Mouse (Mus musculus): ENCODE measurements around the gene Ap4b1. TPM values are rescaled to one million over a fixed set of nuclear protein-coding genes. Genes with fewer than 3 reads are reported as not detected.

Gene Ap4b1
- polyA plus RNA-seq, 1 experiment: 14.5 TPM

DNA sequence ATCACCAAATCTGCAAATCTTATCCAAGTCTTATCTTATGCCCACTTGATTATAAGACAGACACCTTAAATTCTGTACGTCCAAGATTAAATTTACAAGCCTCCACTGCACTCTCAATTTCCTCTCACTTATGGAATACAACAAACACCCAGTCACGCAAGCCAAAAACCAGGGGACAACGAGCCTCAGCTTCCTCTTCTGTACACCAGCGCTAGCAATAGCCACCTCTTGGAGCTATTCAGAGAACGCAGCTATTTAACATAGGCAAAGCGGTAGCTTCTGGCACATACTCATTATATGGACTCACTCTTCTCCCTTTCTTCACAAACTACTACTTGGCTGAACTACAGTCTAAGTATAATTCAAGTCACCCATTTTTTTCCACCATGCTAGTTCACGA is 30.1 kb upstream of the Ap4b1 start:
- H3K27me3 ChIP-seq (ENCODE audit: control insufficient read depth, insufficient read depth, insufficient read length): no peaks in the 10 kb centered on the region
- H3ac ChIP-seq (ENCODE audit: control insufficient read depth, insufficient read length): no peak overlapping the region
- no peak overlapping the region for H3K4me3 ChIP-seq
- no peak for TF ChIP-seq POLR2AphosphoS2 (IDR thresholded peaks at IDR 0.05; ENCODE audit: insufficient read length, low read depth)
- TF ChIP-seq REST (IDR thresholded peaks at IDR 0.05; ENCODE audit: insufficient read depth, insufficient read length): no peak
- peaks cover 24% of the 10 kb centered on the region for H3K36me3 ChIP-seq (ENCODE audit: control insufficient read depth, insufficient read depth)
- peaks cover 89% of the 10 kb centered on the region for H3K79me2 ChIP-seq (ENCODE audit: control insufficient read depth, insufficient read depth)
- H3K4me2 ChIP-seq (ENCODE audit: low read depth): no peak overlapping the region

DNA sequence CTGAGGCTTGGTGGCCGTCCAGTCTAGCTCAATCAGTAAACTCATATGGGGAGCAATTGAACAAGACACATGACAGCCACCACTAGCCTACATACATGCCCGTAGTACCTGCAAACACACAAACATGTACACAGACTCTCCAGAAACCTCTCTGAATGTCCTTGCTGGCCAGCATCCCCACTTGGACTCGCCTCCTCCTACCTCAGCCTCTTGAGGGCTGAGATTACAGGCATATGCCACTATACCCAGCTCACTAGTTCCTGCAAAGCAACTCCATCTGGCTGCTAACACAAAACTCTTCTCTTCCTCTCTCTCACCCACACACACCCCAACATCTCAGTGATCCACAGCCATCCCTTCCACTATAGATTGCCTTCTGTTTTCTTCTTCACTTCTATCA is 29.0 kb upstream of the Ap4b1 start:
- peaks cover 19% of the 10 kb centered on the region for H3K36me3 ChIP-seq (ENCODE audit: control insufficient read depth, insufficient read depth)
- no peak overlapping the region for H3K4me3 ChIP-seq
- H3ac ChIP-seq (ENCODE audit: control insufficient read depth, insufficient read length): no peak overlapping the region

DNA sequence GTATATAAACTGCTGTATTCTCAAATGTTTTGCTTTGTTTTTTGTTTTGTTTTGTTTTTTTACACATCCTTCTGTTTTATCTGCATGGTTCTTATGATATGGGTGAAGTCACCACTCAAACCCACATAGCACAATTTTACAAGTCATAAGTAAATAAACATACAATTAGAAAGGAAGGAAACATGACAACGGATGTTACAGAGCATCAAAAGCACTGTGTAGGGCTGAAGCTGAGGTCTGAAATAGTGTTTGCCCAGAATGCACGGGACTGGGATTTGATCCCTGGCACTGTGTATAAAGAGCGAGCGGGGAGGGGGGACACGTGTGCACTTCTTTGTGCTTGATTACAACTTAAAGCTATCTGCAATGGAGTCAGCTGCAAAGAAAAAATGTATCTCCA is 28.5 kb upstream of the Ap4b1 start:
- TF ChIP-seq CEBPB (IDR thresholded peaks at IDR 0.05; ENCODE audit: insufficient read depth, poor library complexity, severe bottlenecking) (no peak), USF1 (IDR thresholded peaks at IDR 0.05; ENCODE audit: low read depth) (no peak), E2F4 (IDR thresholded peaks at IDR 0.05; ENCODE audit: insufficient read depth) (no peak), MYOG (IDR thresholded peaks at IDR 0.05; ENCODE audit: control insufficient read depth in 1 of 3, insufficient read depth in 1 of 3, insufficient read length in 2 of 3, low read depth in 2 of 3) (no peak), MYOD1 (IDR thresholded peaks at IDR 0.05; ENCODE audit: control insufficient read depth in 1 of 3, insufficient read length in 2 of 3, low read depth in 2 of 3) (no peak), MAX (IDR thresholded peaks at IDR 0.05; ENCODE audit: low read depth) (no peak), SRF (IDR thresholded peaks at IDR 0.05; ENCODE audit: control insufficient read depth, insufficient read length, low read depth) (no peak), POLR2AphosphoS2 (IDR thresholded peaks at IDR 0.05; ENCODE audit: insufficient read length, low read depth) (no peak), REST (IDR thresholded peaks at IDR 0.05; ENCODE audit: insufficient read depth, insufficient read length) (no peak), TCF12 (IDR thresholded peaks at IDR 0.05; ENCODE audit: insufficient read depth, poor library complexity, severe bottlenecking) (no peak), TCF3 (IDR thresholded peaks at IDR 0.05; ENCODE audit: insufficient read length, low read depth) (no peak), POLR2A (IDR thresholded peaks at IDR 0.05; ENCODE audit: insufficient read length, low read depth) (no peak)
- no peak overlapping the region for H3K4me3 ChIP-seq
- peaks cover 17% of the 10 kb centered on the region for H3K36me3 ChIP-seq (ENCODE audit: control insufficient read depth, insufficient read depth)
- H3K27me3 ChIP-seq (ENCODE audit: control insufficient read depth, insufficient read depth, insufficient read length): no peaks in the 10 kb centered on the region
- no peak overlapping the region for H3K4me2 ChIP-seq (ENCODE audit: low read depth)
- H3ac ChIP-seq (ENCODE audit: control insufficient read depth, insufficient read length): no peak overlapping the region
- peaks cover 93% of the 10 kb centered on the region for H3K79me2 ChIP-seq (ENCODE audit: control insufficient read depth, insufficient read depth)

More for the DNA sequence above, 29.0 kb upstream of the Ap4b1 start:
- Histone ChIP-seq H3K79me2 (ENCODE audit: control insufficient read depth, insufficient read depth) (peaks cover 93% of the 10 kb centered on the region), H3K27me3 (ENCODE audit: control insufficient read depth, insufficient read depth, insufficient read length) (no peaks in the 10 kb centered on the region), H3K4me2 (ENCODE audit: low read depth) (no peak overlapping the region)
- TF ChIP-seq MYOD1 (IDR thresholded peaks at IDR 0.05; ENCODE audit: control insufficient read depth in 1 of 3, insufficient read length in 2 of 3, low read depth in 2 of 3): no peak
- TF ChIP-seq MAX (IDR thresholded peaks at IDR 0.05; ENCODE audit: low read depth): no peak
- TF ChIP-seq REST (IDR thresholded peaks at IDR 0.05; ENCODE audit: insufficient read depth, insufficient read length): no peak
- no peak for TF ChIP-seq CEBPB (IDR thresholded peaks at IDR 0.05; ENCODE audit: insufficient read depth, poor library complexity, severe bottlenecking)

GRCm38 (mm10) chr3:103782844-103783609 is 26.3 kb upstream of the Ap4b1 start:
- Histone ChIP-seq H3K4me2 (ENCODE audit: low read depth) (no peak overlapping the region), H3K4me3 (no peak overlapping the region), H3ac (ENCODE audit: control insufficient read depth, insufficient read length) (no peak overlapping the region), H3K27me3 (ENCODE audit: control insufficient read depth, insufficient read depth, insufficient read length) (no peaks in the 10 kb centered on the region), H3K79me2 (ENCODE audit: control insufficient read depth, insufficient read depth) (peaks cover 95% of the 10 kb centered on the region), H3K36me3 (ENCODE audit: control insufficient read depth, insufficient read depth) (peaks cover under 1% of the 10 kb centered on the region)
- TF ChIP-seq POLR2A (IDR thresholded peaks at IDR 0.05; ENCODE audit: insufficient read length, low read depth): no peak
- no peak for TF ChIP-seq MAX (IDR thresholded peaks at IDR 0.05; ENCODE audit: low read depth)
- no peak for TF ChIP-seq MYOG (IDR thresholded peaks at IDR 0.05; ENCODE audit: control insufficient read depth in 1 of 3, insufficient read depth in 1 of 3, insufficient read length in 2 of 3, low read depth in 2 of 3)
- no peak for TF ChIP-seq SRF (IDR thresholded peaks at IDR 0.05; ENCODE audit: control insufficient read depth, insufficient read length, low read depth)
- no peak for TF ChIP-seq TCF3 (IDR thresholded peaks at IDR 0.05; ENCODE audit: insufficient read length, low read depth)
- TF ChIP-seq CEBPB (IDR thresholded peaks at IDR 0.05; ENCODE audit: insufficient read depth, poor library complexity, severe bottlenecking): no peak

DNA sequence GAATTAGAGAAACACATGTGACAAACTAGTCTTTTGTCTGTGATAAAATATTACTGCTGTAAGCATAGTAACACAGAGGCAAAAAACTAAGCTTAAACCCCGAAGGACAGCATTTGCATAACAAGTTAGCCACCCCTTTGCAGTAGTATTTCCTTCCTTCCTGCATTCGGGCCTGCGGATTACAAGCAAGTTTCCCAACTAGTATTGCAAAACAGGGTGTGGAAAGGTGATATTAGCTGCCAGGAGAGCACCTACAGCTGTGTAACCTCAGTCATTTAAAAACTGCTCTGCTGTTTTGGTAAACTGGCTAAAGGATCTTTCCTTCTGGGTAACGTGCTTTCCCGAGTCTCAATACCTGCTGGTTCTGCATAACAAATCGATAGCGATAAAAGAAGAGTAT is 22.1 kb upstream of the Ap4b1 start:
- Histone ChIP-seq H3K36me3 (ENCODE audit: control insufficient read depth, insufficient read depth) (no peaks in the 10 kb centered on the region), H3ac (ENCODE audit: control insufficient read depth, insufficient read length) (no peak overlapping the region), H3K4me2 (ENCODE audit: low read depth) (no peak overlapping the region), H3K4me3 (no peak overlapping the region), H3K79me2 (ENCODE audit: control insufficient read depth, insufficient read depth) (peaks cover 84% of the 10 kb centered on the region), H3K27me3 (ENCODE audit: control insufficient read depth, insufficient read depth, insufficient read length) (no peaks in the 10 kb centered on the region)
- no peak for TF ChIP-seq MAX (IDR thresholded peaks at IDR 0.05; ENCODE audit: low read depth)
- TF ChIP-seq MYOG (IDR thresholded peaks at IDR 0.05; ENCODE audit: control insufficient read depth in 1 of 3, insufficient read depth in 1 of 3, insufficient read length in 2 of 3, low read depth in 2 of 3): no peak
- no peak for TF ChIP-seq USF1 (IDR thresholded peaks at IDR 0.05; ENCODE audit: low read depth)
- no peak for TF ChIP-seq POLR2AphosphoS2 (IDR thresholded peaks at IDR 0.05; ENCODE audit: insufficient read length, low read depth)
- TF ChIP-seq POLR2A (IDR thresholded peaks at IDR 0.05; ENCODE audit: insufficient read length, low read depth): no peak
- no peak for TF ChIP-seq CEBPB (IDR thresholded peaks at IDR 0.05; ENCODE audit: insufficient read depth, poor library complexity, severe bottlenecking)
- no peak for TF ChIP-seq REST (IDR thresholded peaks at IDR 0.05; ENCODE audit: insufficient read depth, insufficient read length)
- TF ChIP-seq SRF (IDR thresholded peaks at IDR 0.05; ENCODE audit: control insufficient read depth, insufficient read length, low read depth): no peak
- no peak for TF ChIP-seq TCF12 (IDR thresholded peaks at IDR 0.05; ENCODE audit: insufficient read depth, poor library complexity, severe bottlenecking)
- TF ChIP-seq TCF3 (IDR thresholded peaks at IDR 0.05; ENCODE audit: insufficient read length, low read depth): no peak
- no peak for TF ChIP-seq MYOD1 (IDR thresholded peaks at IDR 0.05; ENCODE audit: control insufficient read depth in 1 of 3, insufficient read length in 2 of 3, low read depth in 2 of 3)
- no peak for TF ChIP-seq E2F4 (IDR thresholded peaks at IDR 0.05; ENCODE audit: insufficient read depth)

Measured in myocyte (in vitro differentiated cells).